Mouse (Mus musculus) spleen, adult 12 weeks (tissue): ENCODE results near the gene Krt18.

ENCODE experiments used
- DNase-seq: peaks from one replicate; pipeline ENCODE4 v3.0.0; 2022; ENCODE audit warnings: low spot score

The Krt18 gene

DNA sequence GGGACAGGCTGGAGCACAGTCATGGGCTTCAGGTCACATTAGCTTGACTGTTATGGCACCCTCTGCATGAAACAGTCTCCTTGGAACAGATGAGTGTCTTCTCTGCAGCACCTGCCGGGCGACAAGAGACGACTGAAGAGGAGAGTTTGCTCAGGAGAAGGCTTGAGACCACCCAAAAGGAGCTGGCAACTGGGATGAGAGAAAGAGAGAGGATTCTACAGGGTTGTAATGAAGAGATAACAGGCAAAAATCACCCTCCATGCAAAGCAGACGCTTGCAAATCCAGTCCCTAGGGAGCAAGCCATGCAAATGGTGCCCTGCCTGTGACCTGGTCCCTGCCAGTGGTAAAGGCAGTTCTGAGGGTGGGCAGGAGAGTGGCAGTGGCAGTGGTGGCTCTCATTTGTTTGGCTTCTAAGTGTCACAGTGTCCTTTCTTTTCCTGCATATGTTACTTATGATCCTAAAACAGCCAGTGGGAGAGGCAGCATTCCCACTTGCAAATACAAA is 15.7 kb upstream of the Krt18 start:
- DNase-seq: no peak

DNA sequence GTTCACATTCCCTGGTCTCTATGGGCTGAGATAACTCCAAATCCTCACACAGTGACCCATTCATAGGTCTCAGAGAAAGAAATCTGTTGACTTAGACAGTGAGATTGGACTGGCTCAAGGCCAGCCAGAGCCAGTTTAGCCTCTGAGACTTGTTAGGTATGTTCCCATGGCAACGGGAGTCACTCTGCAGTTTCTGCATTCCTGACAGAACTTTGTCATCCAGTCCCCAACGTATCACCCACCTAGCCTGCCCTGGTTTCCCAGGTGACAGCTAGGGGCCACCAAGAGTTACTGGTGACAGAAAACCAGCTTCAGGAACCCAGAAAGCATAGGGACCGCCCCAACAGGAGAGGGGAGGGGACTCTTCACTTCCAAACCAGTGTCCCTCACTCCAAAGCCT is 14.3 kb upstream of the Krt18 start:
- DNase-seq: no peak

DNA sequence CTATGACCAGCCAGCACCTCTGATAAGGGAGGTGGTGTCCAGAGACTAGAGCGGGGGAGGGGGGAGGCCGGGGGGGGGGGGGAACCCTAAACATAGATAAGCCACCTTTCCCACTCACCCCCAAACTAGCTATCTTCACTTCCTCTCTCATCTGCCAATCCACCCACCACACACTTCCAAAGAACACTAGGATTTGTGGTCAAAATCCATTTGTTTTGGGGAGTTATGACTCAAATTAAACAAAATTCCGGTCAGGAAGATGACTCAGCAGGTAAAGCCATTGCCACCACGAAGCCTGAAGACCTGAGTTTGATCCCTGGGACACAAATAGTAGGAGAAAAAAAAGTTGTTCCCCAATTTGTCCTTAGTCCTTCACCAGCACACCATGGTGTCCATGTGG is 13.1 kb upstream of the Krt18 start:
- DNase-seq: no peak

DNA sequence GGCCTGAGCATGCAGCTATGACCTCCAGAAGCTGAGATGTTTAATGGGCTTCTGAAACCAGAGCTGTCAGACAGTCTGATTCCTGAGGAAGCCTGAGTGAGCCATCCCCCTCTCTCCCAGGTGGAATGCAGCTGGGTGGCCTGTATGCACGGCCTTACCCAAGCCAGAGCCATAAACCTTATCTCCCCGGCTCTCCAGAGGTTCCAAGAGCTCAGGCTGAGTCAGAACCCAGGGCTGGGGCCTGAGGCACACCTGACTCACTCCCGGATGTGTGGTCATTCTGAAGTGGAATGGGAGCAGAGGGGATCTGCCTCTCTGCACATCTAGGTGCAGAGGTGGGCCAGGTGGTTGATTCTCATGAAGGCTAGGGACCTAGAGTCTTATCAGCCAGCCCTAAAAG is 11.9 kb upstream of the Krt18 start:
- no peak for DNase-seq

DNA sequence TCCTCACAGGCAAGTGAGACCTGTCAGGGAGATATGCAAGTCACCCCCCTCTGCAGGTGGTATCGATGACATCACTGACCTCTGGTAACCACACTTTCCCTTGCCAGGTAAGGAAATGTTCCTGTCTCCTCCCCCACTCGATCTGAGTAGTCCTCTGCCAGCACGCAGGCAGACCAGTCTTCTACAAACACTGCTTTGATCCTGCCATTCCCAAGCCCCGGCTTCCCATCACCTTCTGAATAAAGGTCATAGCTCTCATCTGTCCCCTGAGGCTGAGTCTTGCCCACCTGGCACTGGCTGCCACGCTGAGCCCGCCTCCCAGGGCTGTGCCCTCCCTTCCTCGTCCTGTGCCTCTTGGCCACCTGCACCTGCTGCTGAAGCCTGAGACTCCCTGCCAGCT is 11.2 kb upstream of the Krt18 start:
- DNase-seq: no peak

DNA sequence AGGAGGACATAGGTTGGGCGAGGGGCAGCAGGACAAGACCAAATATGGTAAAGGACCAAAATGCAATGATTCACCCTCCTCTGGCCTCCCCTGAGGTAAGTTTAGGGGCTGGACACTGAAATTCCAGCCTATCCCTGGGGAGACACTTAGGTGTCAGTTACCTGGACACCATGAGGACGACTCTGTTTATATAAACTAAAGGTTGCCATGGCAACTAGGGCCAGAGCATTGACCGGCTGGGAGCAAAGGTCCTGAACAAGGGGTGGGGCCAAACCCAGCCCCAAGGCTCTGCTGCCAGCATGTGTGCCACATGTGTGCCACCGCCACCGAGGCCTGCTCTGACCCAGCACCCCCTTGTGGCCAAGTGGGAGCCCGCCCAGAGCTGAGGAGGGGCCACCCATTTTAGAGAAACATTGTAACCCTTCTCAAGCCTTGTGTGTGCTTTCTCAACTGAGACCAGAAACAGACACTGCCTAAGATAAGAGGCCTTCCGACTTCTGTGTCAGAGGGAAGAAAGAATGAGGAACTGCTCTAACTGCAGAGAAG is 10.0 kb upstream of the Krt18 start:
- DNase-seq: no peak

DNA sequence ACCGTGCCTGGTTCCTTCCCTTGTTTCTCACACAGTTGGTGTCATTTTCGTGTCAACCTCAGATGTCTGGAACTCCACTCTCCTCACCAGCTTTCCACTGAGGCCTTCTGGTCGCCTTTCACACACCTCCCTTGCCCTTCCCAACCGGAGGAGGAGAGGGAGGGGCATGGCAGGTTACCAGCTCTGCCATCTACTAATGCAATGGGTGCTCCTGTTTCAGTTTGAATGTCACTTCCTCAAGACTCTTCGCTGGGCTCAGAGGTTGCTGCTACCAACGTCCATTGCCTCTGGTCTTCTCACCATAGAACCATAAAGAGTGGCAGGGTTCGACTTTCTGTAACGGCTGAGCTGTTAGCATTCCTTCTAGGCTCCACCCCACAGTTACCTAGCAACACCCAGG is 5.5 kb upstream of the Krt18 start:
- DNase-seq: no peak

DNA sequence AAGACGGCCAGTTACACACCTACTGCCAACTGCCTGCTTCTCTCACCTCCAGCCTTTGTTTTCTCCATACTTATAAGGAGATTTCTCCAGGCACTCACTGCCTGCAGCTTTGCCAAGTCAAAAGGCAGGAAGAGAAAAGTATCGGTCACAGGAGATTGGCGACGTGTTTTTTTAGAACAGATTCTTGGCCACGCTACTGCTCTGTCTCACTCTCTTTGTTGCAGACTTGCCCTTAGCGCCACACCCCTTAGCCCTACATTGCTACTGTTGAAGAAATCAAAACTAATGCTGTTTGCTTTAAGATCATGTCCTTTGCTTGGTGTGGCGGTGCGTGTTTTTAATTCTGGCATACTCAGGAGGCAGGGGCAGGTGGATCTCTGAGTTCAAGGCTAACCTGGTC is 4.1 kb upstream of the Krt18 start:
- DNase-seq: no peak

DNA sequence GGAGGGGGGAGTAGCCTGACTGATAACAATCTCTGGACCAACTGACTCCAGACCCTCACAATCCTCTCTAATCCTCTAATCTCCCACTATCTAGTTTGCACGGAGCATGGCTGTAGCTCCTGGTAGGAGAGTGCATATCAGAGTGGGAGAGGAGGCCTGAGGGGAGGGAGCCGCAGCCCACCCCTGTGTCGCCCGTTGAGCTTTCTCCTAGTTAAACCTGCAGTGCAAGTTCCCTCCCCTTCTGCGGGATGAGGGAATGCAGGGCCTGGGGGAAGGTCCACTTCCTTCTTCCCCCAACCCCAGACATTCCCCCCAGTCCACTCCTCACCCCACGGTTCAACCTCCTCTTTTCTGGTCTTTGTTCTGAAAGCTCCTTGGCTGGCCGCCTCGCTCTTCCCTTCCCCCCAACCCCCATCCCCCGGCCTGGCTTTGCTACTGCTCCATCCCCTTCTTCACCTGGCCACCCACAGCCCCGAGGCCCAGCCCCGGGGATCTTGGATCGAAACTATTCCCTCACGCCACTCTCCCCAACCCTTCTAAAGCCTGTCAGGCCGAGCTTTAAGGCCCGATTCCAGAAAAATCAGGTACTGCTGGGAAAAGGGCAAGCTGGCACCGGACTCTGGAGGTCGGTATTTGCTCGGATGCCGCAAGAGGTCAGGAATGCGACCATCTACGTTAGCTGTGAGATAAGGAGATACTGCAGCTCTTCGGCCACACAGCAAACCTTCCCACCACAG is 2.7 kb upstream of the Krt18 start:
- DNase-seq: no peak

DNA sequence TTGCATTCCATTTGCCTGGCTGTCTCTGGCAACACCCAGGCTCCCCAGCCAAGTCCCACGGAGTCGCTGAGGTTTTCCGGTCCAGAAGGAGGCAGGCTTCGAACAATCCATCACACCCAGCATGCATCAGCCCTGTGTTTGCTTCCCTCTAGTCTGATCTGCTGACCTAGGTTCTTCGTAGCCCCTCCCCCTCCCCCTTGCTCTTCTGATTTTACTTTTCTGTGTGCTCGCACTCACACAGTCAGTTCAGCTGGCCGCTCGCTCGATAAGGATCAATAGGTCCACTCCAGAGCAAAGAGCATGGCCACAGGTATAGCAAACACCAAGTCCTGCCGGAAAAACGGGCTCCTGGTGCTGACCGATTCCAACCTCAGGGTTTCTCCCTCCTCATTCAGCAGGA is 1.6 kb upstream of the Krt18 start:
- no peak for DNase-seq

DNA sequence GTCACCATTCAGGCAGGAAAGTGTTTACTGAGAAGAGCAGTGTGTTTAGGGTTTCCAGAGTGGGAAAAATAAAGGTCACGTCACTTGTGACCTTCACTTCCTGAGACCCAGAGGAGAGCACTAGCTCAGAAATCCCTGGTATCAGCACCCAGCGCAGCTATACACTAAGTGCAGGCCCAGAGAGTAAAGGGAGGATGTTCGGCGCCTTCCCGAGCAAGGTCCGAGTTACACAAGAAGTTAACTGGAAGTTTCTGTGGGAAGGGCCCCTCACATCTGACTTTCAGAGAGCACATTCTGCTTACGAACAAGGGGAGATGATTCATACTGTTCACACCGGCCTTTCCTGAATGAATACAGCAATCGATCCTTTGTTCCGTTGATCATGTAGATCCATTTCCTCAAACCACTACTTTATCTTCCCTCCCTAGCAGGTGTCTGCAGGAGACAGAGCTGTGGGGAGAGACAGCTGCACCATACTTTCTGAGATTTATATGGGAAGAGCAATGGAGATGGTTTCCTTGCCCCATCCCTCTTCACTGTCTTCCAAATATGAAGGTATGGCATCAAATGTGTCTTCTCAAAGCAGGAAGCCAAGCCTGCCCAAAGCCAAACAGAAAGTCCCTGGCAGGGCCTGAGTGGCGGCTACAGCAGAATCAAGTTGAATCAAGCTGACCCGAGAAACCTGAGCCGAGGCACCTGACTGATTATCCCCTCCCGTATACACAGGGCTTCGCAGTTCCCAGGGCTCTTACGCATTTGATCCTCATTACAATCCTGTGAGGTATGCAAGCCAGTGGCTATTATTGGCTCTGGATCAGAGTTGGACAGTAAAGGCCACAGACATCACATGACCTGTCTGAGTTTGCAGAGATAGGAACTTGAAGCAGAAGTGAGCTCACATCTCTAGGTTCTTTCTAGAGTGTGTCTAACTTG is 6.4 kb downstream of the Krt18 start:
- DNase-seq: no peak

DNA sequence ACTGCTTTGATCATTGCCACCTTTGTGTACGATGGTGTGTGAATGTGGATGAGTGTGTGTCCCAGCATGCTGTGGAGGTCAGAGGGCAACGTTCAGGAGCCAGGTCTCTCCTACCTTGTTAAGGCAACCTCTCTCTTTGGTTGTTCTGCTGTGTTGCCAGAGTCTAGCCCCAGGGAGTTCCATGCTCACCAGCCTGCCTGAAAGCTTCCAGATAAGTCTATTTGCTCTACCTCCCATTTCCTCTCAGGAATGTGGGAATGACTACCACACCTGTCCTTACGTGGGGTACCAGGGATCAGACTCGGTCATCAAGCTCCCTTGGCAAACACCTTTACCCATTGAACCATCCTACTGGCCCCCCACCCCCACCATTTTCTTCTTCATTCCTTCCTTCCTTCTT is 12.3 kb downstream of the Krt18 start:
- DNase-seq: no peak

DNA sequence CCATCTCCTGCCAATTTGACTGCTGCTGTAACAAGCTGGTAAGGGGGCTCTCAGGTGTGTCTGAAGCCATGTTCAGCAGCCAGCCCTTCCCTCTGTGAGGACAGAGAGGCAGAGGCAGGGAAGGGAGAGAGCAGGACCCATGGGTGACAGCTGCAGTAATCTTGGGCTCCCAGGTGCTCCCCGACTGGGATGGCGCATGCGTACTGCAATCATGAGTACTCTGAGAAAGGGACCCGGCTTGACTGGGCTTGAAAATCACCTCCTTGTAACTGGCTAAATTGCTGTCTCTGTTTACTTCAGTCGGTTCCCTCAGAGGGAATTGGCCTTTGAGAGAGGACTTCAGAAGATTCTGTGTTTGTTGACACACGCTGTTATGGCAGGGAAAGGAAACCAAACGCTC is 14.0 kb downstream of the Krt18 start:
- DNase-seq: no peak

DNA sequence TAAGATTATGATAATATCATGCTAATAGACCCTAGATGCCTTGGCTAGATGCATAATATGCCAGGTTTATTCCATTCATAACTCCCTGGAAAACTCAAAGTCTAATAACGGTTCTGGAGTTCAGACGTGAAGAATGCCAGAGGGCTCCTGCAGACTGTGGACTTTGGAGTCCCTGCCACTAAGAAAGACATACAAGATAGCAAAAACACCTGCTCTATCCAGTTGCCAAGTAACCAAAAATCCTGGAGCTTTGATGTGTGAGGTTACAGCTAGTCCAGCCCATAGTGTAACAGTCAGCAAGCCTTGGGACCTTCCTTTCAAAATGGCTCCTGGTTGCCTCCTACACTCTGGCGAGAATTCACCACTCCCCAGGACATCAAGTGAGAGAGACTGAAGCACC is 16.8 kb downstream of the Krt18 start:
- DNase-seq: no peak

DNA sequence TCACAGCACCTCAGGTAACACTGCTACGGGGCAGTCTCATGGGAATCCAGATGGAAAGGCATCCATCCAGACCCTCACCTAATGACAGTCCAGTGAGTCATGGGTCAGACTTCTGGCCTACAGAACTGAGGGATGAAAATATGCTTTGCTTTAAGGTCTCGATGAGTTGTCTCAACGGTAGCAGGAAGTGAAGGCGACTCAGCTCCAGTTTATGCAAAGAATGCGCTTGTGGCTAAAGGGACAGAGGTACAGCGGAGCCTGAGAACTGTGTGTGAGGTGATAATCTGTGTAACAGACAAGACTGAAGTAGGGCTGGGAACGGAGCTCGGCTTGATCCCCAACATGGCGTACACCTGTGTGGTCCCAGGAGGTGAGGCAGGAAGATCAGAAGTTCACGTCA is 17.7 kb downstream of the Krt18 start:
- no peak for DNase-seq

DNA sequence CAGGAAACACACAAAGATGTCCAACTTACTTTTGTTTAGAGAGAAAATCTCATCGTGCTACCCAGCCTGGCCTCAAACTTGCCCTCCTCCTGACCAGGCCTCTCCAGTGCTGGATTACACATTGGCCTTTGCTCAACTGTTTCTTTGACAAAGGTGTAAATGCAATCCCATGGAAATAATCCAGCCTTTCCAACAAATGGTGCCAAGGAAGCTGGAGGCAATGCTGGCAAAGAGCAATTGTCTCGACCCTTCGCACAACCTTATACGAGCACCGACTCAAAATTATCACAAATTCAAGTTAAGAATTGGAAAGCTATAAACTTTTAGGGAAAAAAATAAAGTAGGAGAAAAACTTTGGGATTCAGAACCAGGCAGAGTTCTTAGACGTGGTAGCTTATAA is 20.0 kb downstream of the Krt18 start:
- no peak for DNase-seq

DNA sequence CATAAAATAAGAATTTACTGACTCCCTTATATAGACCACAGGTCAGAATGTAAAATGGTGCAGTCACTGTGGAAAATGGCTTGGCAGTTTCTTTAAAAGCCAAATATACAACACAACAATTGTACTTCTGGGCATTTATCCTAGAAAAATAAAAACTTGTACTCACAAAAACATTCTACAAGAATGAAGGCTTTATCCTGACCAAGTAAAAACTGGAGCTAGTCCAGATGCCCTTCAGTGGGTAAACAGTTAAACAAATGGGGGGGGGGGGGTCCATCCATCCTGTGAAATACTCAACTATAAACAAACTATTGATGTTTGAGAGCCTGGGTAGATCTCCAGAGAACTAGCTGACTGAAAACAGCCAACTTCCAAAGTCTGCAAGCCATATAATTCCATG is 21.9 kb downstream of the Krt18 start:
- no peak for DNase-seq

DNA sequence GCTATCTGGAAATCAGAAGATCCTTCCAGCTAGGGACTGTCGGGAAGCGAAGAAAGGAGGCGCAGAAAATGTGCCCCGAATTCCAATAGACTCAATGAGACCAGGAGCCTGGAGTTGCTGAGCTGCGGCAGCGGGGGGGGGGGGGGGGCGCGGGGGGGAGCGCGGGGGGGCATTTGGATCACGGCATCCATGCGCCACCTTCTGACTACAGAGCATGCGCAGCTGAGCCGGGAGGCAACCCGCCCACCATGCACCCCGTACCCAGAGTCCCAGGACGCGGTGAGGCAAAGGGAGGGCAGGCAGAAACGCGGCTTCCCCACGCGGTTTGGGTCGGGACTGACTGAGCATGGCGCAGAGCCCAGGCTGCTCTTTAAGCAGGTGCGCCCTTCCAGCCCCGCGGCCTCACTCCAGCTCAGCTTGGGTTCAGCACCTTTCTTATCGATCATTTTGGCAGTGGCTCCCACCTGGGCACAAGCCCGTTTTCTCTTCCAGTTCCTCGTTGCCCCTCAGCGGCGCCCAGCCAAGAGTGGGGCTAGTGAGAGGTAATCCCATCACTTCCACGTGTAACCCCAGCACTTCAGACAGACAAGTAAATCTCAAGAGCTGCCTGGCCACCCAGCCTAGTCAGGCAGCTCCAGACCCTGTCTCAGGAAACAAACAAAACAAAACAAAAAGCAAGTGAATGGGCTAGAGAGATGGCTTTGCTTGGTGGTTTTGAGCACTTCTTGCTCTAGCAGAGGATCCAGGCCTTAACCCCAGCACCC is 24.1 kb downstream of the Krt18 start:
- no peak for DNase-seq

DNA sequence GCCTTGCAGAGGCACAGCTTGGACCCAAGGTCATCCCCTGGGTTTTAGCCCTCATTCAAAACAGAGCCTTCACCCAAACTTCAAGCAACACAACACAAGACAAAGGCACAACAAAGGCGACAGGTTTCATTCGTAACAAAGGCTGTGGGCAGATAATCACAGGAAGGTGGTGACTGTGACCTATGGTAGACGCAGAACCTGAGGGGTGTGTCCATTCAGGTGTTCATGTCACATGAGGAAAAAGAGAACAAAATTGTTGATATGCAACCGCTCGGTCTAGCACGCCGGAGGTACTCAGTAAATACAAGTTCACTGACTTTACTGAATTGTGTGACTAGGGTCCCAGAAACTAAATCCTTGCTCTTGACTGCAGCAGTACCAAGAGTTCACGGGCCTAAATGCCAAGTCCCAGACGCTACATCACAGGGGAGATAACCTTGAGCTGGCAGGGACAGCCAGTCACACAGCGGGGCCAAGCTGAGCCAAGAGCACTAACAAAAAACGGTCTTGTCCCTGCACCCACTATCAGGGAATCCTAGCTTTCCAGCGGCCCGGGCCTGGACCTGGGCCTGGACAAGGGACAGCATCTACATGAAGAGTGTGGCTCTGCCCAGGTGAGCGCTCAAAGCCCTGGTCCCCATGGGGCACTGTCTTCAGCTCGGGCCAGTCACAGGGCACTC is 28.7 kb downstream of the Krt18 start:
- no peak for DNase-seq

DNA sequence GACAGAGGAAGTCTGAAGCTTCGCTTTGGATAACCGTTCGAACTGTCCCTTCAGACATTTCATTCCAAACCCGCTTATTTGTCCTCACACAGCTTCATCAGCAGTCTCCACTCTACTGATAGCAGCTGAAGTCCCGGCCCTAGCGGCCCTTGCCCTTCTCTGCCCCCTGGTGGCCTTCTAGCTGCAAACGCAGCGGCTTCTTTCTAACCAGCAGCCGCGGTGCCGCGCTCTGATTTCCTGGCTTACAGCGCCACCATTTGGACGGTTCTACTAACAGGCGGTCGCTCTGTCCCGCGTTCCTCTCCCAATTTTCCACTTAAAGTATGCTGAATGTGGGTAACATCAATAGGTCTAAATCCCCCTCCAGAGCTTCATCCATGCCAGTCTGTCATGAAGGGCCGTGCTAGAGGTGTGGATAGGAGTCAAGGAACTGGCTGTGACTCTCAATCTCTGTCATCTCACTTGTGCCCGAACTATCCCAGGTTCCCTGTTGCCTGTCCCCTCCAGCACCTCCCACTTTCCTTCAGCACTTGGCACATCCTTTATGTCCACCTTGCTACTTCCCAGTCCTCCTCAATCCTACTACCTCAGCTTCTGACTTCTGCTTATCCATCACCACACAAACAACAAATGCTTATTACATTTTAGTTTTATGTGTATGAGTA is 37.8 kb downstream of the Krt18 start:
- DNase-seq: peak; percentile 77
